Mouse (Mus musculus): ENCODE results near the gene Ube2o. TPM values are rescaled to one million over a fixed set of nuclear protein-coding genes. Genes with fewer than 3 reads are reported as not detected.

Gene Ube2o
- total and polyA plus RNA-seq, 2 experiments from 2014 or later: 35.7 to 109 TPM

DNA sequence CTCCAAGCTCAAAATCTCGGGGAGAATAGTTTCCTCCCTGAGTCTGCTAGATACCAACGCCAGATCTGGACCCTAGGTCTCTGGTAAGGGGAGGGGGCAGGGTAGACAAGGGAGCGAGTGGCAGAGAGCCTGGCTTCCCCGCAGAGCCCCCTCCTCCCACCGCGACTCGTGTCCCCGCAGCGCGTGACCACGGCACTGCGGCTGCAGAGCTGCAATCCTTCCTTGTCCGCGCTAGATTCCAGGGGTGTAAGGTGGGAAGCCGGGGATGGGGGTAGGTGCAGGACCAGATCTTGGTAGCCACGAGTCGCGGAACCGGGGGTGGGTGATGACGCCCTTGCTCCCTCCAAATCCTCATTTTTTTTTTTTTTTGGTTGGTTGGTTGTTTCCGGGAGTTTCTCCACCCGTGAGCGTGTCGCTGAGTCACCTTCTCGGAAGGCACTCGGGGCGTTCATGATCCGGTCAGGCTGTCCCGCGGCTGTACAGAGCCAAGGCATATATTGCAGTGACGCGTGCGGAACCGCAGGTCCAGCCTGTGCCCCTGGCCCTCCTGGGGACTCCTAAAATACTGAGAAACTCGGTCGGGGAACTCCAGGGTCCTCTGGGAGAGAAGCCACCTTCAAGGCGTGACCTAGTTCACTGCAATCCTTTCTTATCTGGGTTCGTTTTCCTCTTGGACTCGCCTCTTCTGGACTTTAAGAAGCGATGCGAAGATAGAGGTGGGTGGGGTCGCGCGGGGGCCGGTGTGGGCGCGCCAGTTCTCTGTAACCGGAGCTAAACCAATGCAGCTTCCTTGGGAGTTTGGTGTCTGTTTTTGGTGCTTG lies 49.7 kb downstream of the Ube2o start:
- H3K9me3 ChIP-seq (ENCODE audit: low read length): no peaks in the 10 kb centered on the region
- DNase-seq (ENCODE audit: low spot score) (no peak), ATAC-seq (ENCODE audit: low FRiP score) (no peak)
- peak overlapping the region; percentile 84 for H3K4me2 ChIP-seq (ENCODE audit: low read depth, low read length, poor library complexity, severe bottlenecking)
- no peak overlapping the region for H3K27ac ChIP-seq (ENCODE audit: low read depth, low read length)
- peaks cover 13% of the 10 kb centered on the region for H3K4me1 ChIP-seq (ENCODE audit: insufficient read depth, low read length)
- under 1% methylated on average over 48 of the region's 48 CpGs for WGBS
- H3K9ac ChIP-seq (replicated peaks; ENCODE audit: low read length, poor library complexity, severe bottlenecking): peak overlapping the region; percentile 14
- no peaks in the 10 kb centered on the region for H3K36me3 ChIP-seq (ENCODE audit: insufficient read depth, low read length)
- peaks cover 27% of the 10 kb centered on the region for H3K27me3 ChIP-seq (ENCODE audit: insufficient read depth, low read length)
- H3K4me3 ChIP-seq (ENCODE audit: low read depth, low read length): peak overlapping the region; percentile 39
- no peak for TF ChIP-seq CTCF (IDR thresholded peaks at IDR 0.05)

DNA sequence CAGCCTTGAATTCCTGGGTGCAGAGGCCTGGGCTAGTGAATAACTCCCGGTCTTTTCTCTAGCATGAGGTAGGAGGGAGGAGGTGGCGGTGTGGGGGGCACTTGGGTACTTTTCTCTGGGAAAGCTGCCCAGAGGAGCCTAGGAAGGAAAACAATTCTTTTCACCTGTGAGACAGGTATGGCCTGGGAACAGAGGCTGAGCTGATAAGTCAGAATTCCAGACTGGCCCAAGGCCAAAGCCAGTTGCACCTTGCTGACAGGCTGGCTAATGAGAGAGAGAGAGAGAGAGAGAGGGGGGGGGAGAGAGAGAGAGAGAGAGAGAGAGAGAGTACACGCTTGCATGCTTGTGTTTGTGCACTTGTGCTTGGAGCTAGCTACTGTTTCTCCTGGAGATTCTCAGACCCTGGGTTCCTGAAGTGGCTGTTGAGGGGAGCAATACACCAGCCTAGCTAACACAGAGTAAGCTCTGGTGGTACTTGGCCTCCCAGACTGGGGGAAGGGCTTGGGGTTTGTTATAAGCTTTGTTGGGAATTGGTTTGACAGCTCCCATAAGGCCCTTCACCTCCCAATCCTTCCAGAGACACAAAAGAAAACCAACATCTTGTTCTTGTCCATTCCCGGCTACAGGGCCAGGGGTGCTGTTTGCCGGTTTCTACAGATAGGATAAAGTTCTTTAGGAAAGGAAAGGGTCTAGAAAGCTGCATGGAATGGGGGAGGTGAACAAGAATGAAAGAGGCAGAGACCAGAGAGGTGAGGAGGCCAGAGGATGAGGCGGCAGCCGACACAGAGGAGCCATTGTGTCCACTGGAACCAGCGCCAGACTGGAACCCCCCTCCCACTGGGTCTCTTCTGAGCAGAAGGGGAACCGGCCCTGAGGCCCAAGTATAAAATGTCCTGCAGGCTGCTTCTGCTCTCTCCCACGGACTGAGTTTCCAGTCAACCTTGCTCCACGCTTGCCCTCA lies 50.8 kb downstream of the Ube2o start, which contains the start of gene Sphk1:
Sphk1 (plus strand) TSS at position 739 of the 961 bp plus-strand sequence.
- Histone ChIP-seq H3K4me3 (ENCODE audit: low read depth, low read length) (peak within 1 kb of the TSS; percentile 39), H3K4me1 (ENCODE audit: insufficient read depth, low read length) (peaks cover 13% of the 10 kb centered on the region), H3K27ac (ENCODE audit: low read depth, low read length) (no peak within 1 kb of the TSS), H3K4me2 (ENCODE audit: low read depth, low read length, poor library complexity, severe bottlenecking) (peak within 1 kb of the TSS; percentile 84), H3K36me3 (ENCODE audit: insufficient read depth, low read length) (no peaks in the 10 kb centered on the region), H3K9ac (replicated peaks; ENCODE audit: low read length, poor library complexity, severe bottlenecking) (peak within 1 kb of the TSS; percentile 14), H3K9me3 (ENCODE audit: low read length) (no peaks in the 10 kb centered on the region), H3K27me3 (ENCODE audit: insufficient read depth, low read length) (peaks cover 27% of the 10 kb centered on the region)
- TF ChIP-seq CTCF (IDR thresholded peaks at IDR 0.05): no peak
- no peak for ATAC-seq (ENCODE audit: low FRiP score)
- peak; percentile 50 for DNase-seq (ENCODE audit: low spot score)
- 25% methylated on average over 11 of the region's 11 CpGs for WGBS

DNA sequence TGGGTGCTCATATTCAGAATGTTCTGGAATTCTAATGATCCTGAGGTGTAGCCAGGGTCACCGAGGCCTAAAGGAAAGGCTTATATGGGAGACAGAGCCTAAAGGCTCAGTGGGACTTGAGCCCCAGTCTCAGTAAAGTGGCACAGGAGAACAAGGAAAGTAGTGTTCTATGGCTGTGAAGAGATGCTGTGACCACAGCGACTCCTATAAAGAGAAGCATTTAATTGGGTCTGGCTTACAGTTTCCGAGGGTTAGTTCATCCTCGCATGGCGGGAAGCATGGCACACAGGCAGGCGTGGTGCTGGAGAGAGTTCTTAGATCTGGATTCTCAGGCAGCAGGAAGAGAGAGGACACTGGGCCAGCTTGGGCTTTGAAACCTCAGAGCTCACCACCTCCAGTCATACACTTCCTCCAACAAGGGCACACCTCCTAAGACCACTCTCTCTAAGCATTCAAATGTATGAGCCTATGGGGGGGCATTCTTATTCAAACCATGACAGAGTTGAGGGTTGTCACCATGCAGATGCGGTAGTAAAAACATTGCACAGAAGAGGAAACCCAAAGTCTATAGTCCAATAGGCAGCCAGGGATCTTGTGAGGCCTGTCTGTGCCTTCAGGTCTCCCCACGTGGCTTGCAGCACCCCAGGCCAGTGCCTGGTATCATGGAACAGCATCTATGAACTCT lies 52.5 kb downstream of the Ube2o start:
- Histone ChIP-seq H3K27ac (ENCODE audit: low read depth, low read length) (no peak overlapping the region), H3K36me3 (ENCODE audit: insufficient read depth, low read length) (no peaks in the 10 kb centered on the region), H3K4me3 (ENCODE audit: low read depth, low read length) (no peak overlapping the region), H3K27me3 (ENCODE audit: insufficient read depth, low read length) (peaks cover 19% of the 10 kb centered on the region), H3K9ac (replicated peaks; ENCODE audit: low read length, poor library complexity, severe bottlenecking) (no peak overlapping the region), H3K4me1 (ENCODE audit: insufficient read depth, low read length) (peaks cover 13% of the 10 kb centered on the region), H3K9me3 (ENCODE audit: low read length) (no peaks in the 10 kb centered on the region), H3K4me2 (ENCODE audit: low read depth, low read length, poor library complexity, severe bottlenecking) (no peak overlapping the region)
- no peak for ATAC-seq (ENCODE audit: low FRiP score)
- TF ChIP-seq CTCF (IDR thresholded peaks at IDR 0.05): no peak
- 79% methylated on average over 8 of the region's 8 CpGs for WGBS
- no peak for DNase-seq (ENCODE audit: low spot score)

DNA sequence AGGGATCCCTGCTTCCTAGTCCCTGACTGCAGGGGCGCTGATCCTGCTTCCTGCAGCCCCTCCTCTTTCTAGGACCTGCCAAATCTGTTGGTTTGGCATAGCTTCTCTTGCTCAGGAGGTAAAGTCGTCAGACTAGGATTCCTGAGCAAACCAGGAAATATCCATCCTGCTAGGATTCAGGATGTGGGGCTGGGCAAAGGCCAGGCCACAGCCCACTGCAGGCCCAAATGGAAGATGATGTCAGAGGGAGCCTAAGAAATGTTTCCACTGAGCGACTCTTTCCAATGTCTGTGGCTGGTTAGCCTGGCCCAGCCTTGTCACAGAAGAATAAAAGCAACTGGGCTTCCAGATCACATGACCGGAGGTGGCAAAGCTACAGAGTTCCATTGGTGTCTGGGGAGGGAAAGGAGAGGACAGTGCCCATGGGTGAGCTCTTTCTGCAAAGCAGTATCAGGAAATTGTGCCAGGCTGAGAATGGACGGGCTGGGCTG lies 57.5 kb downstream of the Ube2o start:
- no peak for TF ChIP-seq CTCF (IDR thresholded peaks at IDR 0.05)
- H3K9me3 ChIP-seq (ENCODE audit: low read length): no peaks in the 10 kb centered on the region
- no peak overlapping the region for H3K27ac ChIP-seq (ENCODE audit: low read depth, low read length)
- no peaks in the 10 kb centered on the region for H3K27me3 ChIP-seq (ENCODE audit: insufficient read depth, low read length)
- no peak overlapping the region for H3K9ac ChIP-seq (replicated peaks; ENCODE audit: low read length, poor library complexity, severe bottlenecking)
- 57% methylated on average over 5 of the region's 5 CpGs for WGBS
- H3K4me2 ChIP-seq (ENCODE audit: low read depth, low read length, poor library complexity, severe bottlenecking): no peak overlapping the region
- no peaks in the 10 kb centered on the region for H3K36me3 ChIP-seq (ENCODE audit: insufficient read depth, low read length)
- DNase-seq (ENCODE audit: low spot score) (no peak), ATAC-seq (ENCODE audit: low FRiP score) (no peak)
- H3K4me3 ChIP-seq (ENCODE audit: low read depth, low read length): no peak overlapping the region
- H3K4me1 ChIP-seq (ENCODE audit: insufficient read depth, low read length): no peaks in the 10 kb centered on the region

DNA sequence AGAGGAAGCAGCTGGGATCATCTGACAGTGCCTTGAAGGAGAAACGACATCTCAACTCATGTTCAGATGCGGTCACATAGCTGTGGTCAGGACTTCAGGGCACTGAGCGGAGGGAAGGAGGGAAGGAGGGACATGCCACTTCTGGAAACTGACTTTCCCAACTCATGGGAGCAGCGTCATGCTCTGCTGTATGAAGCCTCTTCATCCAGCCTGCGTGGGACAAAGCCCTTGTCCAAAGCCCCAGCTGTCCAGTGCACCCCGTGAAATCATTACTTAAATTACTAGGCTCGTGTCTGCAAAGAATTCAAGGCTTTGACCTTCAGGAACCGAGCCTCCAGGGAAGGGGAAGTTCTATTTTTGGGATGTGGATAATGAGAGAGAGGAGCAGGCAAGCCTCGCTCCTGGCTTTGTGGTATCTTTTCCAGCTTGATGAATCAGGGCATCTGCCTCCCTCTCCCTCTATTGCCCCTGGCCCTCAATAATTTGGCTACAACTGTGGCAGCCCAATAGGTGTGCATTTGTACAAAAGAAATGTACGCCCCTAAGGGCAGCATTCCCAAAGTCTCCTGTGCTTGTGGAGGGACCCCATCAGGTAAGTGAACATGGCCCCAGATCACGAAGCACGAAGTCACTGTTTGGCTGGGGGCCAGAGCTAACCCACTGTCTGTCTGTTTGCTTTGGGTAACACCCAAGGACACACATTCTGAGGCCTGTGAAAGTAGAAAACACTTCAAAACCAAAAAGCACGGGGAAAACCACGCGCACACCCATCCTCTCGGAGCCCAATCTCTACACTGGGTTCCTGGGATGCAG lies 58.2 kb downstream of the Ube2o start:
- Histone ChIP-seq H3K36me3 (ENCODE audit: insufficient read depth, low read length) (no peaks in the 10 kb centered on the region), H3K27ac (ENCODE audit: low read depth, low read length) (no peak overlapping the region), H3K4me2 (ENCODE audit: low read depth, low read length, poor library complexity, severe bottlenecking) (no peak overlapping the region), H3K4me1 (ENCODE audit: insufficient read depth, low read length) (no peaks in the 10 kb centered on the region), H3K9ac (replicated peaks; ENCODE audit: low read length, poor library complexity, severe bottlenecking) (no peak overlapping the region), H3K9me3 (ENCODE audit: low read length) (no peaks in the 10 kb centered on the region), H3K4me3 (ENCODE audit: low read depth, low read length) (no peak overlapping the region), H3K27me3 (ENCODE audit: insufficient read depth, low read length) (no peaks in the 10 kb centered on the region)
- 54% methylated on average over 16 of the region's 16 CpGs for WGBS
- no peak for TF ChIP-seq CTCF (IDR thresholded peaks at IDR 0.05)
- ATAC-seq (ENCODE audit: low FRiP score) (no peak), DNase-seq (ENCODE audit: low spot score) (no peak)

All from midbrain, postnatal 0 days (tissue).